Mouse (Mus musculus) heart, embryonic 11.5 days (tissue): ENCODE measurements at regions not wholly inside any gene's neighbourhood (a gene's known extent, or its start where the extent isn't known, plus 50 kb on each side); places are given as distances from the start of the nearest gene placed in this dataset.
"Not testable (repeated sequence)": the region's sequence is repeated elsewhere in the genome, so short reads cannot be mapped to it uniquely, and the experiment has no call there.

Experiments
- ATAC-seq: fragments of 200-750 bp; cut with Nextera tagmentation; replicated peaks from 2 replicates; pipeline ENCODE4 v1.8.0; 2017; ENCODE audit warnings: moderate library complexity; ENCODE audit not compliant: insufficient number of reproducible peaks, low FRiP score, low TSS enrichment
- H3K27ac ChIP-seq: fragments of 300-500 bp; sonication (generic); 2 replicates; pipeline ENCODE4 v1.5.1; 2014; ENCODE audit warnings: mild to moderate bottlenecking, low read depth, low read length
- H3K27me3 ChIP-seq: fragments of 300-500 bp; sonication (generic); 2 replicates; pipeline ENCODE4 v1.6.1; 2014; ENCODE audit warnings: mild to moderate bottlenecking, low read length, mixed read lengths; ENCODE audit not compliant: control insufficient read depth, insufficient read depth
- H3K36me3 ChIP-seq: fragments of 300-500 bp; sonication (generic); 2 replicates; pipeline ENCODE4 v1.6.1; 2014; ENCODE audit warnings: mild to moderate bottlenecking, low read length, moderate library complexity, mixed read lengths; ENCODE audit not compliant: control insufficient read depth, insufficient read depth
- H3K4me1 ChIP-seq: fragments of 300-500 bp; sonication (generic); 2 replicates; pipeline ENCODE4 v1.6.1; 2014; ENCODE audit warnings: low read length; ENCODE audit not compliant: control insufficient read depth, insufficient read depth
- H3K4me2 ChIP-seq: fragments of 300-500 bp; sonication (generic); 2 replicates; pipeline ENCODE4 v1.6.1; 2014; ENCODE audit warnings: mild to moderate bottlenecking, moderate library complexity
- H3K4me3 ChIP-seq: fragments of 300-500 bp; sonication (generic); 2 replicates; pipeline ENCODE4 v1.5.1; 2014; ENCODE audit warnings: low read depth, low read length
- H3K9ac ChIP-seq: fragments of 300-500 bp; sonication (generic); 2 replicates; pipeline ENCODE4 v1.6.1; 2014; ENCODE audit warnings: mild to moderate bottlenecking, low read depth, low read length, moderate library complexity
- H3K9me3 ChIP-seq: fragments of 300-500 bp; sonication (generic); replicated peaks from 2 replicates; pipeline ENCODE4 v1.6.1; 2016; ENCODE audit warnings: low read length; ENCODE audit not compliant: control insufficient read depth
- WGBS: fragments of 180-500 bp; shearing (Covaris S2); extraction: QIAGEN DNeasy Blood & Tissue Kit; methylation state at CpG from one replicate; pipeline ENCODE4 v1.1.7; 2014; ENCODE audit not compliant: insufficient replicate concordance; 5-methylcytosine and 5-hydroxymethylcytosine counted together

DNA sequence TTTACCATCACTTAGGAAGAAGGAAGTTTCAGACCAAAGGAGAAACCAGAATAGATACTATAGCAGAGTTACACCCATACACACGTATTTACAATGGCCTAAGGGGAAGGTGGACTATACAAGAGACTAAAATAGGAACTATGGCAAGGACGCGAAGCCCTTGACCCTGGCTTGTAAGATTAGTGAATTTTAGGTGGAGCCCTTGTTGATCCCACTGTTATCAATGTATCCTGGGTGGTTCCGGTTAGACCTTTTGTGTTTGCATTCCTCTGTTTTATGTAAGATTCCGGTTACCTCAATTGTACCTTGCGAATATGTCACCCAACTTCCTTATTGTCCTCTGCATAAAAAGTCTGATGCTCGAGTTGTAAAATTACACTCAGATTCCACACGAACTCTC, 141.3 kb downstream of the Tpbg start:
- H3K36me3 ChIP-seq: not testable (repeated sequence)

GRCm38 (mm10) chr9:85985671-85986070, 143.5 kb downstream of the Tpbg start:
- H3K36me3 ChIP-seq: no peaks in the 10 kb centered on the region
- H3K4me2 ChIP-seq: no peak overlapping the region
- no peak overlapping the region for H3K27ac ChIP-seq
- no peaks in the 10 kb centered on the region for H3K4me1 ChIP-seq
- 72% methylated on average over 5 of the region's 5 CpGs for WGBS
- no peak overlapping the region for H3K9ac ChIP-seq
- H3K4me3 ChIP-seq: no peak overlapping the region
- H3K27me3 ChIP-seq: no peaks in the 10 kb centered on the region
- H3K9me3 ChIP-seq: no peaks in the 10 kb centered on the region
- no peak for ATAC-seq

More for the DNA sequence above, 141.3 kb downstream of the Tpbg start:
- not testable (repeated sequence) for H3K27me3 ChIP-seq, H3K4me2 ChIP-seq, H3K4me3 ChIP-seq, H3K9me3 ChIP-seq, H3K27ac ChIP-seq, H3K9ac ChIP-seq, ATAC-seq, H3K4me1 ChIP-seq
- WGBS: 80% methylated on average over 7 of the region's 8 CpGs

GRCm38 (mm10) chr9:85986142-85986541, 144.0 kb downstream of the Tpbg start:
- WGBS: 76% methylated on average over 2 of the region's 2 CpGs

GRCm38 (mm10) chr9:86002996-86003395, 160.8 kb downstream of the Tpbg start:
- Histone ChIP-seq H3K4me3 (no peak overlapping the region), H3K9ac (no peak overlapping the region), H3K27me3 (no peaks in the 10 kb centered on the region), H3K4me2 (no peak overlapping the region), H3K36me3 (no peaks in the 10 kb centered on the region), H3K4me1 (no peaks in the 10 kb centered on the region), H3K27ac (no peak overlapping the region), H3K9me3 (no peaks in the 10 kb centered on the region)
- WGBS: 61% methylated on average over 2 of the region's 2 CpGs
- ATAC-seq: no peak

More at GRCm38 (mm10) chr9:85986142-85986541, 144.0 kb downstream of the Tpbg start:
- no peak for ATAC-seq
- Histone ChIP-seq H3K4me3 (no peak overlapping the region), H3K9me3 (no peaks in the 10 kb centered on the region), H3K9ac (no peak overlapping the region), H3K27me3 (no peaks in the 10 kb centered on the region), H3K4me2 (no peak overlapping the region), H3K4me1 (no peaks in the 10 kb centered on the region), H3K36me3 (no peaks in the 10 kb centered on the region), H3K27ac (no peak overlapping the region)

GRCm38 (mm10) chr9:86011661-86012060, 169.5 kb downstream of the Tpbg start:
- Histone ChIP-seq H3K27me3 (no peaks in the 10 kb centered on the region), H3K4me1 (no peaks in the 10 kb centered on the region), H3K4me3 (no peak overlapping the region), H3K4me2 (no peak overlapping the region), H3K27ac (no peak overlapping the region), H3K36me3 (no peaks in the 10 kb centered on the region), H3K9me3 (no peaks in the 10 kb centered on the region), H3K9ac (no peak overlapping the region)
- no peak for ATAC-seq
- WGBS: 65% methylated on average over 2 of the region's 2 CpGs

- Histone ChIP-seq H3K9me3 (no peaks in the 10 kb centered on the region), H3K36me3 (no peaks in the 10 kb centered on the region), H3K9ac (no peak overlapping the region), H3K4me3 (no peak overlapping the region), H3K27ac (no peak overlapping the region), H3K27me3 (no peaks in the 10 kb centered on the region), H3K4me1 (no peaks in the 10 kb centered on the region), H3K4me2 (no peak overlapping the region)
- ATAC-seq: no peak
- 74% methylated on average over 4 of the region's 4 CpGs for WGBS
Observed at GRCm38 (mm10) chr9:86015841-86016240, 173.7 kb downstream of the Tpbg start.

DNA sequence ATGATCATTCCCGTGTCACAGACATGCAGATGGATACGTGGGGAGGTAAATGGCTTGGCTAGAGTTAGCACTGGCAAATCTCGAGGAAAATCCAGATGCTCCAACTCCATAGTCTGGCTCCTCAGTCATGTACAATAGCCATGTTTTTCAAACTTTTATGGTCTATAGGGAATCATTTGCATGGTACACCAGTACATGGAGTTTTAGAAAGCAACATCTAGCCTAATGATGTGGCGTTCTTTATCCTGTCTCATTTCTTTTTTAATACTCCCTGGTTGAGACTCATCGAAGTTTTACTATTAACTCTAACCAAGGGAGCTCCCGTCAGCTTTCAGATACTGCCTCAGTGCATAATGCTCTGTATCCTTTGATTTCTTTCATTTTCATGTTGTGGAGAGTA, 178.0 kb downstream of the Tpbg start:
- 85% methylated on average over 6 of the region's 6 CpGs for WGBS
- ATAC-seq: no peak
- Histone ChIP-seq H3K27me3 (no peaks in the 10 kb centered on the region), H3K36me3 (no peaks in the 10 kb centered on the region), H3K4me3 (no peak overlapping the region), H3K4me1 (no peaks in the 10 kb centered on the region), H3K9ac (no peak overlapping the region), H3K27ac (no peak overlapping the region), H3K4me2 (no peak overlapping the region), H3K9me3 (no peaks in the 10 kb centered on the region)

DNA sequence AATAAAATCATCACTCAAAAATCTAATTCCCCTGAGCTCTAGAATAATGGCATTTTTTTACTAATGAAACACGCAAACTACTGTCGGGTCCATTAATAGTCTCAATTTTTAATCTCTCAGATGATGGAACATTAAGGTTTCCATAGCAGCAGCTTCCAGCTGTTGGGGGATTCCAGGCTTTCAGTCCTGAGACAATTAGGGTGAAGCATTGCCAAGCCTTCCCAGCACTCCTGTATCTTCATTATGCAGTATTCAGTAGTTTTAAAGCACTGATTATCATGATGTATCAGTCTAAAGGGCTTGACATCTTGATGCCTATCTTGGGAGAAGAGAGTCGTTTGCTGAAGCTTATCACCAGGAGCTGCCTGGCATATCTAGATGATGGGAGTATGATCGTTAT, 178.6 kb downstream of the Tpbg start:
- Histone ChIP-seq H3K27me3 (no peaks in the 10 kb centered on the region), H3K9ac (no peak overlapping the region), H3K36me3 (no peaks in the 10 kb centered on the region), H3K9me3 (no peaks in the 10 kb centered on the region), H3K4me1 (no peaks in the 10 kb centered on the region), H3K27ac (no peak overlapping the region), H3K4me2 (no peak overlapping the region), H3K4me3 (no peak overlapping the region)
- no peak for ATAC-seq
- 76% methylated on average over 4 of the region's 4 CpGs for WGBS

DNA sequence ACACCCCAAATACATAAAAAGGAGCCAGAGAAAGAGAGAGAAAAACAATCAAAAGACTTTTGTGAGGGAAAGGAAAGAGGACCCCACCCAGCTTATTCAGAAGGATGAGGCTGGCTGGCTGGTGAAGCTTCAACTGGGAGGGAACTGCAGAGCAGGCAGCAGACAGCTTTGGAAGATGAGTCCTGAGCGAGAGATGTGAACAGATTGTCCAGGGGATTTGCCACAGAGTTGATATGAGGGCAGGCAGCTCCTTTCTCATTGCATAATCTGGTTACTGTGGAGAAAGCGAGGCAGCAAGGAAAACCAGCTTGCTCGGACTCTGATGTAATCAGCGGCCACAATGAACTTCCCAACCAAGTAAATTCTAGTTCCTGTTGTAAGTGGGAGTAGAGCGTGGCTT, 188.6 kb downstream of the Tpbg start:
- Histone ChIP-seq H3K9me3 (no peaks in the 10 kb centered on the region), H3K4me3 (no peak overlapping the region), H3K27me3 (no peaks in the 10 kb centered on the region), H3K27ac (no peak overlapping the region), H3K4me1 (no peaks in the 10 kb centered on the region), H3K36me3 (no peaks in the 10 kb centered on the region), H3K4me2 (no peak overlapping the region), H3K9ac (no peak overlapping the region)
- WGBS: 58% methylated on average over 5 of the region's 5 CpGs
- ATAC-seq: no peak
